Mouse (Mus musculus) G1E (cell line): ENCODE data around the gene Fry.

Experiments
- CTCF ChIP-seq: IDR thresholded peaks from 2 replicates; pipeline ENCODE4 v1.5.1; 2012; ENCODE audit warnings: low read depth, low read length, inconsistent platforms, mixed read lengths
- GATA1 ChIP-seq: IDR thresholded peaks from 2 replicates; pipeline ENCODE4 v1.6.1; 2012; ENCODE audit warnings: borderline replicate concordance, low read length, inconsistent platforms, mixed read lengths
- POLR2AphosphoS5 ChIP-seq: IDR thresholded peaks from 2 replicates; pipeline ENCODE4 v1.6.1; 2012; ENCODE audit warnings: low read depth, low read length, inconsistent platforms; ENCODE audit not compliant: insufficient replicate concordance
- TAL1 ChIP-seq: conservative IDR thresholded peaks from 2 replicates; pipeline ENCODE4 v1.6.1; 2012; ENCODE audit warnings: low read depth, low read length, inconsistent platforms, mixed read lengths

- TF ChIP-seq CTCF (no peak), GATA1 (no peak), POLR2AphosphoS5 (no peak), TAL1 (no peak)
These were observed at the start of gene Fry for GRCm38 (mm10) chr5:150118455-150119241.
